In genomic region chr19:57361939-57362307, GRCm38 (mm10) we compare ENCODE assay signal across 8 mouse cellular contexts. TPM values are rescaled to one million over a fixed set of nuclear protein-coding genes. Genes with fewer than 3 reads are reported as not detected.
A peak's percentile ranks its signal among the peaks of the same experiment; 100 is the strongest.
DNase-seq lines count a peak whose midpoint lies in the region; ATAC-seq and TF ChIP-seq lines count a peak whose summit lies in the region.

No protein-coding gene starts in this region.

- ATAC-seq in hindbrain, embryonic 14.5 days (ENCODE audit: low FRiP score), result no peak
- ATAC-seq in midbrain, embryonic 15.5 days (replicated peaks), result no peak

- H3K4me3 ChIP-seq in kidney, adult 2 months (ENCODE audit: insufficient read depth, low read depth, low read length), result peak overlapping the region; percentile 75
- peak overlapping the region; percentile 89 for H3K4me3 ChIP-seq in hindbrain, embryonic 14.5 days (replicated peaks; ENCODE audit: low read length)
- peak overlapping the region; percentile 97 for H3K4me3 ChIP-seq in midbrain, embryonic 15.5 days

- WGBS in kidney, adult 2 months, result 17% methylated on average over 3 of the region's 3 CpGs
- 15% methylated on average over 3 of the region's 3 CpGs for WGBS in hindbrain, embryonic 14.5 days
- 11% methylated on average over 3 of the region's 3 CpGs for WGBS in midbrain, embryonic 15.5 days

- H3K9ac ChIP-seq in hindbrain, embryonic 14.5 days, result peak overlapping the region; percentile 99
- H3K9ac ChIP-seq in midbrain, embryonic 15.5 days, result peak overlapping the region; percentile 97

- TF ChIP-seq CTCF in kidney, adult 2 months (conservative IDR thresholded peaks at IDR 0.05; ENCODE audit: insufficient read depth, insufficient read length, low read depth, low read length), result no peak

- H3K36me3 ChIP-seq in kidney, adult 2 months (ENCODE audit: control insufficient read depth, insufficient read depth, low read length), result no peaks in the 10 kb centered on the region
- H3K36me3 ChIP-seq in hindbrain, embryonic 14.5 days (replicated peaks; ENCODE audit: control insufficient read depth, insufficient read depth), result 0 out of 2 replicates have a peak, but pooled peaks cover 4% of the 10 kb centered on the region
- no peaks in the 10 kb centered on the region for H3K36me3 ChIP-seq in midbrain, embryonic 15.5 days (replicated peaks)

- H3K27me3 ChIP-seq in kidney, adult 2 months (replicated peaks; ENCODE audit: control insufficient read depth, insufficient read depth, low read length), result no peaks in the 10 kb centered on the region
- H3K27me3 ChIP-seq in hindbrain, embryonic 14.5 days (ENCODE audit: control insufficient read depth, insufficient read depth, low read length), result no peaks in the 10 kb centered on the region
- H3K27me3 ChIP-seq in midbrain, embryonic 15.5 days (replicated peaks), result no peaks in the 10 kb centered on the region

- H3K4me1 ChIP-seq in kidney, adult 2 months (ENCODE audit: control insufficient read depth, insufficient read depth, low read length), result peaks cover 28% of the 10 kb centered on the region
- H3K4me1 ChIP-seq in hindbrain, embryonic 14.5 days (replicated peaks; ENCODE audit: control insufficient read depth, insufficient read depth, low read length), result peaks cover 49% of the 10 kb centered on the region
- peaks cover 56% of the 10 kb centered on the region for H3K4me1 ChIP-seq in midbrain, embryonic 15.5 days

- DNase-seq in kidney, adult 2 months, result no peak
- no peak for DNase-seq in kidney, adult 18-20 months
- DNase-seq in adipocyte (ENCODE audit: low spot score), result peak; percentile 39
- DNase-seq in hindbrain, embryonic 14.5 days (ENCODE audit: low spot score), result no peak
- DNase-seq in retina, postnatal 1 day, result no peak
- DNase-seq in kidney, postnatal 10 days, result no peak
- DNase-seq in spleen, postnatal 4 days (ENCODE audit: low spot score in 2 of 2), result no peak

- no peak for TF ChIP-seq POLR2A in kidney, adult 2 months (IDR thresholded peaks at IDR 0.05; ENCODE audit: low read depth, low read length)

- peak overlapping the region; percentile 81 for H3K4me2 ChIP-seq in hindbrain, embryonic 14.5 days (replicated peaks)
- peak overlapping the region; percentile 64 for H3K4me2 ChIP-seq in midbrain, embryonic 15.5 days

- H3K27ac ChIP-seq in kidney, adult 2 months (ENCODE audit: insufficient read depth, low read depth, low read length), result peak overlapping the region; percentile 87; the same call in 1 of the 2 replicates
- H3K27ac ChIP-seq in hindbrain, embryonic 14.5 days, result peak overlapping the region; percentile 96; the same call in 1 of the 2 replicates
- peak overlapping the region; percentile 96 for H3K27ac ChIP-seq in midbrain, embryonic 15.5 days

- H3K9me3 ChIP-seq in hindbrain, embryonic 14.5 days (ENCODE audit: control insufficient read depth, low read length), result no peaks in the 10 kb centered on the region
- no peaks in the 10 kb centered on the region for H3K9me3 ChIP-seq in midbrain, embryonic 15.5 days

RNA-seq across cellular contexts. Expression of gene Fam160b1, which starts 1.4 kb away (rescaled TPM):
- 7.3 and 8.0 TPM in 2 replicates for polyA plus RNA-seq in kidney, adult 2 months (2012; rRNA removed)
- 17.4 and 18.5 TPM in 2 replicates for polyA plus RNA-seq in hindbrain, embryonic 14.5 days (2014; fragmentation: Nextera tagmentation; extraction: Ambion mirVana)
- polyA plus RNA-seq in midbrain, embryonic 15.5 days (2015; fragmentation: Nextera tagmentation; extraction: Ambion mirVana), result 12.9 and 14.1 TPM in 2 replicates

RNA-seq across cellular contexts. Expression of gene Ablim1, which starts 47.2 kb away (rescaled TPM):
- polyA plus RNA-seq in kidney, adult 2 months (2012; rRNA removed), result 34.7 and 38.3 TPM in 2 replicates
- 56.6 and 61.8 TPM in 2 replicates for polyA plus RNA-seq in hindbrain, embryonic 14.5 days (2014; fragmentation: Nextera tagmentation; extraction: Ambion mirVana)
- polyA plus RNA-seq in midbrain, embryonic 15.5 days (2015; fragmentation: Nextera tagmentation; extraction: Ambion mirVana), result 57.4 and 64.5 TPM in 2 replicates
